Mouse (Mus musculus): ENCODE measurements around the gene Stt3b. TPM values are rescaled to one million over a fixed set of nuclear protein-coding genes. Genes with fewer than 3 reads are reported as not detected.
"Not testable (repeated sequence)": the region's sequence is repeated elsewhere in the genome, so short reads cannot be mapped to it uniquely, and the experiment has no call there.

The Stt3b gene
- total RNA-seq, 2 experiments from 2014 or later = 46.4 to 60.8 TPM

- no peak for ATAC-seq (replicated peaks; ENCODE audit: low FRiP score, poor library complexity, severe bottlenecking)
These were observed 35.4 kb downstream of the Stt3b start for GRCm38 (mm10) chr9:115274806-115275205.

GRCm38 (mm10) chr9:115273095-115273649 lies 37.0 kb downstream of the Stt3b start:
- ATAC-seq (replicated peaks; ENCODE audit: low FRiP score, poor library complexity, severe bottlenecking) = no peak

GRCm38 (mm10) chr9:115272451-115272850 lies 37.8 kb downstream of the Stt3b start:
- ATAC-seq (replicated peaks; ENCODE audit: low FRiP score, poor library complexity, severe bottlenecking) = not testable (repeated sequence)

- no peak for ATAC-seq (replicated peaks; ENCODE audit: low FRiP score, poor library complexity, severe bottlenecking)
These were observed 38.7 kb downstream of the Stt3b start for GRCm38 (mm10) chr9:115271556-115271955.

GRCm38 (mm10) chr9:115261896-115262295 lies 48.3 kb downstream of the Stt3b start:
- ATAC-seq (replicated peaks; ENCODE audit: low FRiP score, poor library complexity, severe bottlenecking) = 0 out of 2 replicates have a peak, but pooled peaks have one; percentile 46

- no peak for ATAC-seq (replicated peaks; ENCODE audit: low FRiP score, poor library complexity, severe bottlenecking)
These were observed 48.8 kb downstream of the Stt3b start for GRCm38 (mm10) chr9:115261456-115261855.

- ATAC-seq (replicated peaks; ENCODE audit: low FRiP score, poor library complexity, severe bottlenecking) = 0 out of 2 replicates have a peak, but pooled peaks have one; percentile 49
These were observed 49.8 kb downstream of the Stt3b start for GRCm38 (mm10) chr9:115260464-115260863.

GRCm38 (mm10) chr9:115259866-115260265 lies 50.4 kb downstream of the Stt3b start:
- no peak for ATAC-seq (replicated peaks; ENCODE audit: low FRiP score, poor library complexity, severe bottlenecking)

GRCm38 (mm10) chr9:115257733-115258286 lies 52.4 kb downstream of the Stt3b start:
- ATAC-seq (replicated peaks; ENCODE audit: low FRiP score, poor library complexity, severe bottlenecking) = no peak

GRCm38 (mm10) chr9:115249145-115249544 lies 61.1 kb downstream of the Stt3b start:
- ATAC-seq (replicated peaks; ENCODE audit: low FRiP score, poor library complexity, severe bottlenecking) = no peak

GRCm38 (mm10) chr9:115245092-115245491 lies 65.1 kb downstream of the Stt3b start:
- ATAC-seq (replicated peaks; ENCODE audit: low FRiP score, poor library complexity, severe bottlenecking) = no peak

- no peak for ATAC-seq (replicated peaks; ENCODE audit: low FRiP score, poor library complexity, severe bottlenecking)
These were observed 66.6 kb downstream of the Stt3b start for GRCm38 (mm10) chr9:115243630-115244029.

GRCm38 (mm10) chr9:115239861-115240260 lies 70.4 kb downstream of the Stt3b start:
- no peak for ATAC-seq (replicated peaks; ENCODE audit: low FRiP score, poor library complexity, severe bottlenecking)

GRCm38 (mm10) chr9:115237943-115238342 lies 72.3 kb downstream of the Stt3b start:
- ATAC-seq (replicated peaks; ENCODE audit: low FRiP score, poor library complexity, severe bottlenecking) = no peak

- ATAC-seq (replicated peaks; ENCODE audit: low FRiP score, poor library complexity, severe bottlenecking) = no peak
These were observed 73.8 kb downstream of the Stt3b start for GRCm38 (mm10) chr9:115236352-115236841.

GRCm38 (mm10) chr9:115234561-115234960 lies 75.7 kb downstream of the Stt3b start:
- ATAC-seq (replicated peaks; ENCODE audit: low FRiP score, poor library complexity, severe bottlenecking) = no peak

GRCm38 (mm10) chr9:115233721-115234120 lies 76.5 kb downstream of the Stt3b start:
- ATAC-seq (replicated peaks; ENCODE audit: low FRiP score, poor library complexity, severe bottlenecking) = no peak

GRCm38 (mm10) chr9:115231476-115231875 lies 78.7 kb downstream of the Stt3b start:
- no peak for ATAC-seq (replicated peaks; ENCODE audit: low FRiP score, poor library complexity, severe bottlenecking)

GRCm38 (mm10) chr9:115230141-115230540 lies 80.1 kb downstream of the Stt3b start:
- no peak for ATAC-seq (replicated peaks; ENCODE audit: low FRiP score, poor library complexity, severe bottlenecking)

- ATAC-seq (replicated peaks; ENCODE audit: low FRiP score, poor library complexity, severe bottlenecking) = no peak
These were observed 80.5 kb downstream of the Stt3b start for GRCm38 (mm10) chr9:115229676-115230075.

GRCm38 (mm10) chr9:115229145-115229544 lies 81.1 kb downstream of the Stt3b start:
- ATAC-seq (replicated peaks; ENCODE audit: low FRiP score, poor library complexity, severe bottlenecking) = no peak
